Mouse (Mus musculus) G1E (cell line): ENCODE data around the gene Ehmt1.

Source experiments
- CTCF ChIP-seq: IDR thresholded peaks from 2 replicates; pipeline ENCODE4 v1.5.1; 2012; ENCODE audit warnings: low read depth, low read length, inconsistent platforms, mixed read lengths
- GATA1 ChIP-seq: IDR thresholded peaks from 2 replicates; pipeline ENCODE4 v1.6.1; 2012; ENCODE audit warnings: borderline replicate concordance, low read length, inconsistent platforms, mixed read lengths
- GATA2 ChIP-seq: IDR thresholded peaks from 2 replicates; pipeline ENCODE4 v1.6.1; 2012; ENCODE audit warnings: low read depth, low read length, inconsistent platforms, borderline replicate concordance

- TF ChIP-seq CTCF (no peak), GATA2 (no peak), GATA1 (no peak)
Observed at GRCm38 (mm10) chr2:24796833-24797457, 122.5 kb downstream of the Ehmt1 start.
